Mouse (Mus musculus) liver, embryonic 14.5 days (tissue): ENCODE measurements around the gene L1cam. TPM values are rescaled to one million over a fixed set of nuclear protein-coding genes. Genes with fewer than 3 reads are reported as not detected.
A peak's percentile ranks its signal among the peaks of the same experiment; 100 is the strongest.

Experiments used
- ATAC-seq: fragments of 200-750 bp; cut with Nextera tagmentation; 2 replicates; pipeline ENCODE4 v1.8.0; 2017; ENCODE audit warnings: moderate number of reproducible peaks, mild to moderate bottlenecking, moderate library complexity; ENCODE audit not compliant: insufficient read depth
- DNase-seq, 3 experiments: peaks; one replicate each; pipeline ENCODE4 v3.0.0-alpha.2; 2012 to 2013; ENCODE audit warnings: low read depth in 3 of 3, low spot score in 3 of 3
- H3K27ac ChIP-seq: fragments of 300-500 bp; sonication (generic); 2 replicates; pipeline ENCODE4 v1.5.1; 2014; ENCODE audit warnings: moderate library complexity, mild to moderate bottlenecking, control low read depth, inconsistent platforms
- H3K27me3 ChIP-seq: fragments of 300-500 bp; sonication (generic); 2 replicates; pipeline ENCODE4 v1.6.1; 2014; ENCODE audit warnings: mild to moderate bottlenecking, low read length, moderate library complexity; ENCODE audit not compliant: control insufficient read depth, insufficient read depth
- H3K36me3 ChIP-seq: fragments of 300-500 bp; sonication (generic); replicated peaks from 2 replicates; pipeline ENCODE4 v1.6.1; 2014; ENCODE audit warnings: low read depth; ENCODE audit not compliant: control insufficient read depth, insufficient read depth
- H3K4me1 ChIP-seq, 2 experiments: fragments of 200-500 bp in 1 of 2; fragments of 300-500 bp in 1 of 2; sonication (generic) in 1 of 2; replicated peaks; 2 replicates each; pipeline ENCODE4 v1.6.1; 2012 to 2014; ENCODE audit warnings: antibody characterized with exemption in 1 of 2, inconsistent platforms in 1 of 2, low read length in 1 of 2; ENCODE audit not compliant: control insufficient read depth in 2 of 2, insufficient read depth in 2 of 2
- H3K4me2 ChIP-seq: fragments of 300-500 bp; sonication (generic); 2 replicates; pipeline ENCODE4 v1.6.1; 2014; ENCODE audit warnings: low read depth, mild to moderate bottlenecking, control low read depth, moderate library complexity
- H3K4me3 ChIP-seq, 2 experiments: fragments of 200-500 bp in 1 of 2; fragments of 300-500 bp in 1 of 2; sonication (generic) in 1 of 2; 2 replicates each; pipeline ENCODE4 v1.5.1; 2012 to 2014; ENCODE audit warnings: low read depth in 2 of 2, low read length in 2 of 2, mild to moderate bottlenecking in 2 of 2, control low read depth in 1 of 2, inconsistent platforms in 1 of 2, moderate library complexity in 1 of 2; ENCODE audit not compliant: insufficient read depth in 1 of 2
- H3K9ac ChIP-seq: fragments of 300-500 bp; sonication (generic); replicated peaks from 2 replicates; pipeline ENCODE4 v1.6.1; 2014; ENCODE audit warnings: mild to moderate bottlenecking, control low read depth, moderate library complexity
- H3K9me3 ChIP-seq: fragments of 300-500 bp; sonication (generic); 2 replicates; pipeline ENCODE4 v1.6.1; 2016; ENCODE audit warnings: low read length, mixed read lengths; ENCODE audit not compliant: control insufficient read depth
- CTCF ChIP-seq: IDR thresholded peaks from 2 replicates; pipeline ENCODE4 v1.5.1; 2016; ENCODE audit warnings: antibody characterized with exemption, low read depth, control low read depth
- EP300 ChIP-seq: IDR thresholded peaks from 2 replicates; pipeline ENCODE4 v1.6.1; 2016; ENCODE audit warnings: antibody characterized with exemption, low read depth
- WGBS: fragments of 180-500 bp; shearing (Covaris S2); extraction: QIAGEN DNeasy Blood & Tissue Kit; methylation state at CpG from one replicate; pipeline ENCODE4 v1.1.7; 2014; ENCODE audit not compliant: insufficient replicate concordance; 5-methylcytosine and 5-hydroxymethylcytosine counted together
- polyA plus RNA-seq, 2 experiments: library from polyadenylated mRNA; depleted of rRNA in 1 of 2; stranded (reverse) in 1 of 2; unstranded in 1 of 2; fragments of >200 nt; fragmentation: Nextera tagmentation in 1 of 2; extraction: Ambion mirVana in 1 of 2; gene quantifications; 2 replicates each; pipeline versions ENCODE4 v1.2.1 to v1.2.3; 2012 to 2014

The L1cam gene
- polyA plus RNA-seq, 2 experiments: 0.18 to 0.20 TPM

DNA sequence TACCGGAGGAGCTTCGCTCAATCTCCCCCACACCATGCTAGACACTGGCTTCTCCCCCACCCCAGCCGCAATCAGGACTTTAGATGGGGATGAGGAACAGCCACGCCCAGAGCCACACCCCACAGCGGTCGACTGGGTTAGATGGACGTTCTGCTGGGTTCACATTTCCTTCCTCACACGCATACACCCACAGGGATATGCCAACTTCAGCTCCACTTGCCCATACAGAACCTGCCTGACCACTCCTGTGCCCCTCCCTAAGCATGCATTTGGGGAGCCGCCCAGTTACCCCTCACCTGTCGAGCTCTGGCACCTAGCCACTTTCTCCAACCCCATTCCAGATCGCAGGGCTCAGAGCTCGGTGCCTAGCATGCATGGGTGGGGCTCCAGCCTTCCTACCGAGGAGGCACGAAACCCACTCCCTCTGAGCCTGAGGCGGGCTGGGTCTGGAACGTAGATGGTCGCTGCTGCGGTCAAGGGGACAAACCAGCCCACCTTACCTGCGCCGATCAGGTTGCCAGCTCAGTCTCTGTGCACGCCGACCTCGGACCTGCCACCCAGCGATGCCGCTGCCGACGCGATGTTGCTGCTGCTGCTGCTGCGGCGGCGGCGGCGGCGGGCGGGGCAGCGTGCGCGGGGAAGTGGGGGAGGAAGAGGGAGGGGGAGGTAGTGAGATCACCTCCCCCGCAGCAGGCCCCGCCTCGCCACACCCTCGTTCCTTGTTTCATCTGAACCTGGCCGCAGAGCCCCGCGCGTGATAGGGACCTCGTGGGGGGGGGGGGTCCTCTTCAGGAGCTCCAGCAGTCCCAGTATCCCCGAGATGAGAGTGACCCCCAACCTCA lies 15.5 kb downstream of the L1cam start:
- H3K4me1 ChIP-seq: no peaks in the 10 kb centered on the region
- H3K9ac ChIP-seq: no peak overlapping the region
- TF ChIP-seq EP300 (no peak), CTCF (no peak)
- H3K4me2 ChIP-seq: peak overlapping the region; percentile 36
- no peaks in the 10 kb centered on the region for H3K36me3 ChIP-seq
- H3K9me3 ChIP-seq: no peaks in the 10 kb centered on the region
- no peak overlapping the region for H3K4me3 ChIP-seq
- H3K27me3 ChIP-seq: peaks cover 19% of the 10 kb centered on the region
- no peak for ATAC-seq
- no peak overlapping the region for H3K27ac ChIP-seq
- no peak for DNase-seq
- 20% methylated on average over 30 of the region's 48 CpGs for WGBS

GRCm38 (mm10) chrX:73877014-73877413 lies 18.9 kb downstream of the L1cam start:
- Histone ChIP-seq H3K27me3 (peaks cover 19% of the 10 kb centered on the region), H3K9ac (no peak overlapping the region), H3K4me3 (no peak overlapping the region), H3K9me3 (no peaks in the 10 kb centered on the region), H3K27ac (no peak overlapping the region), H3K4me2 (no peak overlapping the region), H3K4me1 (no peaks in the 10 kb centered on the region), H3K36me3 (no peaks in the 10 kb centered on the region)
- WGBS: 27% methylated on average over 1 of the region's 1 CpGs
- ATAC-seq: no peak
- TF ChIP-seq CTCF (no peak), EP300 (no peak)
- DNase-seq: no peak

DNA sequence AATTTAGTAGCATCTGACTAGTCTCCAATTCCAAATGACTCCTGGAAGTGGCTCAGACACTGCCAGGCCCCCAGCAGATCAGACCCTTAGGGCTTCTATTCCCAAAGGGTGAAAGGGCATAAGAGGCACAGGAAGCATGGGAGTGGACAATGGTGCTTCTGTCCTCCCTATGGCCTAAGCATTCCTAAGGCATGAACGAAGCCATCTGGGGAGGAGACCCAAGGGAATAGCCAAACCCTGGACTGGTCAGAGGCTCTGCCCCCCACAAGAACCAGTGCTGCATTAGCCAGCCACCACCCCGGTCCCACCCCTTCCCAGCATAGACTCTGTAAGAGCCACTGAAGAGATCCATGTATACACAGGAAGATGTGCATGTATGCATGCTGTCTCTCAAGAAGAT lies 20.0 kb downstream of the L1cam start:
- Histone ChIP-seq H3K4me3 (no peak overlapping the region), H3K27ac (no peak overlapping the region), H3K9ac (no peak overlapping the region), H3K36me3 (no peaks in the 10 kb centered on the region), H3K4me1 (no peaks in the 10 kb centered on the region), H3K9me3 (no peaks in the 10 kb centered on the region), H3K4me2 (no peak overlapping the region), H3K27me3 (peaks cover 17% of the 10 kb centered on the region)
- no peak for TF ChIP-seq EP300
- TF ChIP-seq CTCF: no peak
- WGBS: 28% methylated on average over 2 of the region's 2 CpGs
- ATAC-seq (no peak), DNase-seq (no peak)

DNA sequence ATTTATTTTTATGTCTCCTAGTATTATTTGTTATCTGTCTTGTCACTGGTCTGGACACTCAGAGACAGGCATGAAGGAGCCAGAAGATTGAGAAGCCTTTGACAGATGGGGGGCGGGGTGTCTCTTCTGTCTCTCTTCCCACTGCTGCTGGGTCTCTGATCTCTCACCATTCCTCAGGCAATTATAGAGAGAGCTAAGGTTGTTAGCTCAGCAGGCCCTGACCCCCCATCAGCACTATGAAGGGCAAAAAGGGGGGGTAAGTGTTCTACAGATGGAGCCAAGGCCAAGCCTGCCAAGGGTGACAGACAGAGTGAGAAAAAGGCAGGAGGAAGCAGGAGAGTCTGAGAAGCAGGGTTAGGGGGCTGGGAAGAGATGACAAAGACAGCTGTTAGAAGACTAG lies 23.9 kb downstream of the L1cam start:
- DNase-seq: no peak
- H3K4me1 ChIP-seq: peaks cover 0 to 7% of the 10 kb centered on the region in 2 experiments; a peak in 2 of 4 replicates
- H3K4me2 ChIP-seq: no peak overlapping the region
- 41% methylated on average over 1 of the region's 1 CpGs for WGBS
- no peak for ATAC-seq
- TF ChIP-seq EP300 (no peak), CTCF (no peak)
- no peak overlapping the region for H3K27ac ChIP-seq
- H3K9me3 ChIP-seq: no peaks in the 10 kb centered on the region
- H3K27me3 ChIP-seq: no peaks in the 10 kb centered on the region
- no peak overlapping the region for H3K4me3 ChIP-seq
- no peak overlapping the region for H3K9ac ChIP-seq
- H3K36me3 ChIP-seq: no peaks in the 10 kb centered on the region

DNA sequence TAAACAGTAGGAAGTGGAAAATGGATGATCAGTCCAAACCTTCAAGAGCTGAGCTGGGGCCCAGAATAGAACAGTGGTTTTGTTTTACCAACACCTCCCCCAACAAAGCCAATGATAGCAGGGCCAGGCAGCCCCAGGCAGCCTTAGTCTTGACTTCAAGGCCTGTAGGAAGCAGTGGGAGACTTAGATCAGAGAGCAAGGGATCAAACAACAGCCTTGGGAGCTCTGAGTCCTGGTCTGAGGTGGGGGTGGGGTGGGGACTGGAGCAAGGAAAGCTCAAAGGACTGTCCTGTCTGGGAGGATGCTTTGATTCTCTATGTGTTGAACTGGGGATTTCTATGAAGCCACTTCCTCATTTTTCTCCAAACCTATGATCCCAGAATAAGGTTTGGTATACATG lies 24.4 kb downstream of the L1cam start:
- Histone ChIP-seq H3K27me3 (no peaks in the 10 kb centered on the region), H3K4me2 (no peak overlapping the region), H3K9ac (no peak overlapping the region), H3K27ac (no peak overlapping the region), H3K9me3 (no peaks in the 10 kb centered on the region), H3K36me3 (no peaks in the 10 kb centered on the region), H3K4me1 (peaks cover 0 to 9% of the 10 kb centered on the region in 2 experiments; a peak in 2 of 4 replicates), H3K4me3 (no peak overlapping the region)
- DNase-seq (no peak), ATAC-seq (no peak)
- TF ChIP-seq CTCF: no peak
- no peak for TF ChIP-seq EP300
